Mouse (Mus musculus) thymus, postnatal 25 days (tissue): ENCODE results near the gene Snai3.

Source experiments
- DNase-seq: peaks from one replicate; pipeline ENCODE4 v3.0.0; 2022

Gene Snai3

DNA sequence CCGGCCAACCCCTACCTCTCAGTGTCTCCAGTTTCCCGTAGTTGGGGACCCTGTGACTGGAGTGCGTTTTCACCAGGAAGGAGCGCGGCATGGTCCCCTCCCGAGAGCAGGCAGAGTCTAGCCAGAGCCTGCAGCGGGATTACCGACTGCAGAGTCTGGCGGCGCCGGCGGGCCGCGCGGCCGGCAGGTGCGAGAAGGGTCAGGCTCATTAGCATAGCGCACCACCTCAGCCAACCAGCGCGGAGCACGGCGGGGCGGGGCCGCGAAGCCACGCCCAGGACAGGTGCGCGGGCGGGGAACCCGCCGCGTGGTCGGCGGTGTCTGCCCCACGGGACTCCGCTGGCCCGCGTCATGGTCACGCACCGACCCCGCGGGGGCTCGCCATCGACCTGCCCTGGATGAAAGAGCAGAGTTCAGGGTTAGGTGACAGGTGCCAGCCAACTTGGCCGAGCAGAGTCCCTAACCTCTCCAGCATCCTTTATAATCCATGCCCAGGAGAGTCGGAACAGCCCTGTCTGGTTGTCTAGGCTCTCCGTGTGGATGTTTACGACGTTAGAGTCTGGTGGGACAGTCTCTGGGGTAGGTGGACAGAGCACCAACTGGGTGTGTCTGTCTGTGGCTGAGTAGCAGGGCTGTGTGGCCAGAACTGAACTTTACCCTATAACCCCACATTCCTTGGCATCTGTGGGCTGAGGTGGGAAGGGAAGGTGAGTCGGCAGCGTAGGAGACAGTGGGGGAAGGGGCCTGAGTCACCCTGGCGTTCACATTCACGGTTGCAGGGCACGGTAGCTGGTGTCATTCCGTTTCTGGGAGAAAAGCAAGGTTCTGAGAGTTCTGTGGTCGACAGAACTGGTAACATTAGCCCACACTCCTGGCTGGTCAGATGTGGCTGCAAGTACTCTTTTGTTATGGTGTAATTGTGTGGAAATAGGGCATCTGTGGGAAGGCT is at the start of gene Snai3:
Gene Snai3, minus strand, starts transcription at position 210 of the 949 bp plus-strand sequence.
- DNase-seq = peak; percentile 84

DNA sequence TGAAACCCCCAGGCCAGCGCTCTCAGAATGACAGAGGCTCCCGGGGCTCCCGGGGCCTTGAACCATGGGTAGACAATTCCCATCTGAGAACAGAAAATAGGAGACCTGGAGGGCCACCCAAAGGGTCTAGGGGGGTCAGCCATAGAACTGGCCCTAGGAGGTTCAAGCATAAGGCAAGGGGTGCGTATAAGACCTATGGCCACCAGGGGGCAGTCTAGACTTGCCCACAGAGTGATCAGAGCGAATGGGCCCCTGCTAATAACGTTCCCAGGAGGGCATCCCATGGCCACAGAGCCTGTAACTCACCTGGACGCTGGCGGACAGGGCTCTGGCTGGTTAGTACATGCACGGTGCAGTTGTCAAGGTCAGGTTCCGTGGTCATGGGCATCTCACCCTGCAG is 40.3 kb upstream of the Snai3 start:
- DNase-seq = peak; percentile 76

DNA sequence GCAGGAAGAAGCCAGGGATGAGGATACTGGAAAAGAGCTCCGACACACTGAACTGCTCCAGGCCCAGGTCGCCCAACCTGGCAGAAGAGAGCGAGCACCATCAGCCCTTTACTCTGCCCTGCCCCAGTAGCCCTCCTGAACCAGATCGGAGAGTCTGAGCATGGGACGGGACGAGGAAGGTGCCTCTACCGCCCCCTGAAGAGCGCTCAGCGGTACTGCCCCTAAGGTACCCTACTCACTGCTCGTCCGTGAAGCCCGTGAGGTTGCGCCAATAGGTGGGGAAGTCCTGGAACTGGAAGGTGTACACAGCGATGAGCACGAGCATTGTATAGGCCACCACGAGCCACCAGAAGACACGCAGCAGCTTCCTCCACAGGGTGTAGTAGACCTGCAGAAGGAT is 37.4 kb upstream of the Snai3 start:
- DNase-seq = peak; percentile 18

DNA sequence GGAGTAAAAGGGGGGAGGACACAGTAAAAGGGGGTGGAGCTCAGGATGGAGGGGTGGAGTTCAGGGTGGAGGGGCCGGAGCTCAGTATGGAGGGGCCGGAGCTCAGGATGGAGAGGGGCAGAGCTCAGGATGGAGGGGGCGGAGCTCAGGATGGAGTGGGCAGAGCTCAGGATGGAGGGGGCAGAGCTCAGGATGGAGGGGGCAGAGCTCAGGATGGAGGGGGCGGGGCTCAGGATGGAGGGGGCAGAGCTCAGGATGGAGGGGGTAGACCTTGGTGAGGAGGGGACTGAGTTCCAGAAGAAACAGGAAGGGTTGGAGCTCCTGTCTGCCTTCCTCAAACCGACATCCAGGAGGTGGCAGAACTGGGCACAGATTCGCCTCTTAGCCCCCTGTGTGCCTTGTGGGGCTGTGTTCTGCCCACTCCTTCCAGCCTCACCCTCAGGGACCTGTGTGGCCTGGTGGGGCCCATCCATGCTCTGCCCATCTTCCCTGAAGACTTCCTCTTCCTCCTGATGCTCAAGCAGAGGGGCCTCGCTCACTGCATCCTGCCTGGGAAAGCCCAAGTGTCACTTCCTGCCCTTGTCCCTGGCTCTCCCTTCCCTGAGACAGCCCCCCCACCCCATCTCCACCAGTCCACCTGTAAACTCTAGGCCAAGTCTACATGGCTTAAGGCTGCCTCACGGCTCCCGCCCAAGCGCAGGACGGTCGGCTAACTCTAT is 36.6 kb upstream of the Snai3 start:
- DNase-seq = no peak

DNA sequence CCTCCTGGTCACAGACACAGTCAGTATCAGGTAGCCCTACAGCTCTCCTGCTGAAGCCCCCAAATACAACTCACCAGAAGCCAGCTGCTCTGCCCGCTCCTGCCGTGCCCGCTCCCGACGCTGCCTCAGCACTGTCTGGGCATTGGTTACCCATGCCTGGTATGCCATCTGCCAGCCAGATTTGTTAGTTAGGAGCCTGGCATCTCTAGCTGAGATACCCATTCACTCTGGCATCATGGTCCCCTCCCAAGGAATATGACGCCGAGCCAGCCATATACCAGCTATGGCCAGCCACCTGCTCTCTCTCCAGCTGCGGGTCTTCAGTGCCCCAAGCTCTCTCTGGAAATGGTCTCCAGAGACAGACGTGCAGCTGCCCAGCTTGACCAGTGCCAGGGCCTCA is 27.9 kb upstream of the Snai3 start:
- DNase-seq = no peak

DNA sequence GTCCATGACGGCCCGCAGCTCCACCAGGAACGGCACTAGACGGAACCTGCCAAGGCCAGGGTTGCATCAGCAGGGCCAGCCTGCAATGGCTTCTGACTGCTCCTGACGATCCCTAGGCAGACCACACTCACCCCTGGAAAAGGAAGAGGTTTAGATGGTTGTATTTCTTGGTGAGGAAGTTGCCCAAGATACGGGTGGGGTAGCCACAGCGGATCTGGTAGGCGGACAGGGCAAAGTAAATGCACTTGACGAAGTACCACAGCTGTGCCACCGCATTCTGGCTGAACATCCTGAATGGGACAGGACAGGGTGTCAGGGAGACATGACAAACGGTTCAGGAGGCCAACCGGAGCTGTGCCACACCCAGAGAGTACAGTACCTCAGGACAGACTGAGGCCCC is 24.3 kb upstream of the Snai3 start:
- DNase-seq = no peak

DNA sequence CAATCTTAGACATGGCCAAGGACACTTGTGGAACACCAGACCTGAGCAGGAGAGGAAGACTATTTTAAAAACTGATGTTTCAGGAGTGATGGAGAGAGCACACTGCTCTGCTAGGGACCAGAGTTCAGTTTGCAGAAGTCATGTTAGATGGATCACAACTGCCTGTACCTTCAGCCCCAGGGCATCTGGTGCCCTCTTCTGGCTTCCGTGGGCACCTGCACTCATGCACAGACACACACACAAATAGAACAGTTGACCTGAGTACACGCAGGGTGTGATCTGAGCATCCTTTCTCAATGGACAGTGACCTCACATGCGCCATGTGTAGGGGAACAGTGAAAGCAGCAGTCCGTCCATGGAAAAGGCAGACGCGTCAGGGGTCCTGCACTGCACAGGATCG is 23.3 kb upstream of the Snai3 start:
- peak; percentile 32 for DNase-seq

DNA sequence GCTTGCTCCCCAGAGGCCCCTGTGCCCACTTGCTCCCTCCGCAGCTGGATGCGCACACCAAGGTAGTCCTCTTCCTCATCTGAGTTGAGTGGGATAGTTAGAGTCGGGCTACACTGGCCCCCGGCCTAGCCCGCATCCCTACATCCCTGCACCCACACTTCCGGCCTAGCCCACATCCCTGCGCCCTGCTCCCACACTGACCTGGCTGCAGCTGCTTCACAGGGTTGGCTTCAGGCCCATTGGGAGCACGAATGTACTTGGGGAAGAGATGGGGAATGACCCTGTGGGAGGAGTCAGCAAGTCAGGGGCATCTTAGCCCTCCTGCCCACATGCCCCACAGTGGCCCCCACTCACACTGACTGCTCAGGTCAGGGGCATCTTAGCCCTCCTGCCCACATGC is 21.9 kb upstream of the Snai3 start:
- DNase-seq = no peak

DNA sequence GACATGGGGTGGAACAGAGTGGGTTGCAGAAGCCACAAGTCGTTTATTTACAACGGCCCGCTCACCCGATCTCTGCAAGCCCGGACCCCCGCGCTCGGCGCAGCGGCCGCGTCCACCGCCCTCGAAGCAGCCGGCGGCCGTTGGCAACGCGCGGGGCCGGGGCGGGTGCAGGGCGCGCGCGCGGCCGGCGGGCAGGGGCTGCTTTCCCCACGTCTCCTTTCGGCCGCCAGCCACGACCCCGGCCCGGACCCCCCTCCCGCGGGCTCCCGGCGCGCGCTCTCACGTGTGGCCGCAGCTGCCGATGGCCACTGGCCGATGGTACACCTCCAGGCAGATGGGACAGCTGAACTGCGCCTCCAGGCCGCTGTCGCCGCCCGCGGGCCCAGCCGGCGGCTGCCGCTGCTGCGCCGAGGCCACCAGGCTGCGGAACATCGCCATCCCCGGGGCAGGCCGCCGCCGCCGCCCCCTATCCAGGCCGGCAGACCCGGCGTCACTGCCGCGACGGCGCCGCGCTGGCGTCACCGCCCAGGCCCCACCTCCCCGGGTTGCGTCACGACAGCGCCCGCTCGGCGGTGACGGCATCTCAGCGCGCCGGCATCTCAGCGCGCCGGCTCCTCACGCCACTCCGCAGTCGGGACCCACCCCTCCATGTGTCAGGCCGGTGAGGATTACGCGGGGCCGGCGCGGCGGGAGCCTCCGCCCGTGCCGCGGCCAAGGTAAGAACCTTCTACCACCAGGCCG is 15.2 kb upstream of the Snai3 start, which contains the start of the genes Rnf166 and Ctu2:
Gene Rnf166, minus strand, starts transcription at position 485 of the 741 bp plus-strand sequence.
Gene Ctu2, plus strand, starts transcription at position 564 of the 741 bp plus-strand sequence.
- peak; percentile 95 for DNase-seq

DNA sequence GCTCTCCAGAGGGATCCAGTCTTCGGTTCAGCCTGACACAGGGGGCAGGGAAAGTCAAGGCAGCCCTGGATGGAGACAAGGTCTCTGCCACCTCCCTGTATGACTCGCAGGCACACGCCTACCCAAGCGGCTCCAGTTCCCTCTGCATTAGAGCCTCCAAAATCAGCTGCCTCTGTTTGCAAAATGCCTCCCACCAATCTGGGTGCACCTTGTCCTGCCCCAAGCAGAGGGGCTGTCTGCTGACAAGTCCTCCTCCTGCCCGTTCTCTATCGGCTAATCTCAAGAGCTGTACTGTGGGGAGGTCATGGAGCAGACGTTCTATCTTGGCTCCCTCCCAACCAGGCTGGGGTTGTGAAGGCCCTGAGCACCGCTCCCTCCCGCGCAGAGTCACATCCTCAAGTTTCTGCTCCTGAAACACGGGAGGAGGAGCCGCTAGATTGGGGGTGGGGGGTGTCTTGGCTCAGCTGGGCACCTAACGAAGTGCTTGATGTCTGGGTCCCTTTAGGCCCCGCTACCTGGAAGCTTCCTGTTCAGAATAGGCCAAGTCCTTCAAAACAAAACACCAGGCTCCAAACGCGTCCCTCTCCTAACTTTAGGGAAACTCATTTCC is 14.5 kb upstream of the Snai3 start:
- DNase-seq = peak; percentile 67

DNA sequence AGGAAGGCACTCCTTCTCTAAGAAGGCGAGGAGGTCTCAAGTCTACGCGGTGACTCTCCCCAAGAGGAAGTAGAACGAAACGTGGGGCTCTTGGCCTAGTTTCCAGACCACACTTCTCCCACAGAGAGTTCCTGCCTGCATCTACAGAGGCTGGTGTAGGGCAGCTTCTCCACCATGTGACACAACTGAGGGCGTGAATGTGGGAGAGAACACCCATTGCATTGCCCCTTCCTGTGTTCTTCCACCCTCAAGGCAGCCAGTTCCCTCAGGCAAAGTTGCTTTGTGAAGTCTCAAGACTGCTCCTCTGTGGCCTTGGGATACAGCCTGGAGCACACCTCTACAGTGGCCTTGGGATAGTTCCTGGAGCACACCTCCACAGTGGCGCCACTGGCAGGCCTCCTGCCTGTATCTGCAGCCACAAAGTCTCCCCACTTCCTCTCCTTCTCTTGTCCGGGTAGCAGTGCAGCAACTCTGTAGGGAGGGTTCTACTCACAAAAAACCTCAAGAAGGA is 13.4 kb upstream of the Snai3 start:
- peak; percentile 83 for DNase-seq

DNA sequence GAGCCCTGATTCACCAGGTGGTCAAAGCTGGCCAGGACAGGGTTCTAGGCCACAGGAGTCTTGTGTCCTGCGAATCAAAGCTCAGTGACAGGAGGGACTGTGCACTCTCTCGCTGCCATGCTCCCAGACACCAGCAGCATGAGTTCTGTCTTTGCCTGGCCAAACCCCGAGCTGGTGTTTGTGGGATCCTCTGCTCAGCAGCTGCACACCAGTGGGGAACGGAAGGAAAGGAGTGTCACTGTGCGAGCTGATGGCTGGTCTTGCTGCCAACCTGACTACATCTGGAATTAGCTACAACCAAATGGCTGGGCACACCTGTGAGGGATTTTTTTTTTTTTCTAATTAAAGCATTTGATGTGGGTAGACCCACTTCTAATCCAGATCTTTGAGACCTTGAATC is 10.2 kb upstream of the Snai3 start:
- DNase-seq = peak; percentile 75

DNA sequence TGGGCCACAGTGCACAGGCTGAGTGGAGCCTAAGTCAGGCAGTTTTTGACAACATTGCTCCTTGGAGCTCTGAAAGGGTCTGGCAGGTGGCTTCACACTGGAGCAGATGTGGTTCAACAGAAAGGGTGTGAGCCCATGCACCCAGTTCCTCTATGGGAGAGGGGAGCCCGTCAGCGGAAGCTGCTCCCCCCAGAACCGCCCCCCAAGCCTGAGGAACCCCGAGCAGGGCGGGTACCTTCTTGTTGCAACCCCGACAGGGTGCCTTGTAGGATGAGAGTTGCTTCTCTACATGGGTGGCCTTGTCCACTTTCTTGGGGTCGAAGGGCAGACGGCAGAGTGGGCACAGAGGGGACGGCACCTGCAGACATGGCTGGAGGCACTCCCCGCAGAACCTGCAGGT is 9.4 kb upstream of the Snai3 start:
- peak; percentile 90 for DNase-seq

DNA sequence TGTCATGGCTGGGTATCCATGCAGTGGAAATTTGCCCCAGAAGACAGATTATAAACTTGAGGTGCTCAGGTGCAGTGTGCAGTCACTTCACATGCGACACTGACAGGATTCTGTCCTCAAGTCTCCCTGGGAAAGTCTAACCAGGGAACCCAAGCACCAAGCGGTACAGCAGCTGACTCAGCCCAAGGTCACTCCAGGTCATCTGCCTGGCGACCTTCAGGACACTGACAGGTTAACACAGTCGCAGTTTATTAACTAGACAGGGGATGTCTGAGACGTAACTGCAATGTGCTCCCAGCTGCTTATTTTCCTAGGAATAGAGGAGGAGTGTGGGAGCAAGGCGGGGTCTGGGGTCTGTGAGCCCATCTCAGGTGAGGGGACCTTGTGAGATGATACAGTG is 8.9 kb upstream of the Snai3 start:
- no peak for DNase-seq

DNA sequence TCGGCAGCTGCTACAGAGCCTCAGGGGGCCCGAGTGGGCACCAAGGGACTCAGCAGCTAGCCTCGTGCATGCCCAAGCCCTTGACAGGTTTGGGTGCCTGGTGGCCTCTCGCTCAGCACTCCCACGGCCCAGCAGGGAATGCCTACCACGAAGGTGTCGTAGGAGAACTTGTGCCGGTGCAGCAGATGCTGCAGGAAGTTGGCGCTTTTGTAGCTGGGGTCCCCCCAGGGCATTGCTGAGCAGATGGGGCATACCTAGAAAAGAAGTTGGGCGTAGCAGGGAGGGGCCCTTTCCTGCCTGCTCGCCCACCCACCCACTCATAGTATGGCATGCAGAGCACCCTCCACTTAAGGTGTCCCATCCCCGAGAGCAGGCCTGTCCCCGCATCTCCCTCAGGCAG is 7.3 kb upstream of the Snai3 start:
- DNase-seq = peak; percentile 69

DNA sequence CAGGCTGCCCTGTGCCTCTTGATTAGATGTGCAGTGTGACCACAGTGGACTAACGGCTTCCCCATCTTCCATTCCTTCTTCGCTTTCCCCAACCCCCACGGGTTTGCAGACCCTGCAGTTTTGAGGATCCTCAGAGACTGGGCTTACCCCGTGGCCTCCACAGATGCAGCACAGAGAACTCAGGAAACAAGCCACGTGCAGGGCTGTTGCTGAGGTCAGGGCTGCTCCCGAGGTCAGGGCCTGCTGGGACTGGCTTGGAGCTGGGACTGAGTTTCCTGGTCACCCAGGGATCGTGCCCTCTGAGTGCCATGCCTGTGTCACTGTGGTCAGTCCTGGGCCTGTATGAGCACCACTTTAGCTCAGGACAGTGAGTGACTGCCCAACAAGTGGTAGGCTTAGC is 4.5 kb upstream of the Snai3 start:
- no peak for DNase-seq

DNA sequence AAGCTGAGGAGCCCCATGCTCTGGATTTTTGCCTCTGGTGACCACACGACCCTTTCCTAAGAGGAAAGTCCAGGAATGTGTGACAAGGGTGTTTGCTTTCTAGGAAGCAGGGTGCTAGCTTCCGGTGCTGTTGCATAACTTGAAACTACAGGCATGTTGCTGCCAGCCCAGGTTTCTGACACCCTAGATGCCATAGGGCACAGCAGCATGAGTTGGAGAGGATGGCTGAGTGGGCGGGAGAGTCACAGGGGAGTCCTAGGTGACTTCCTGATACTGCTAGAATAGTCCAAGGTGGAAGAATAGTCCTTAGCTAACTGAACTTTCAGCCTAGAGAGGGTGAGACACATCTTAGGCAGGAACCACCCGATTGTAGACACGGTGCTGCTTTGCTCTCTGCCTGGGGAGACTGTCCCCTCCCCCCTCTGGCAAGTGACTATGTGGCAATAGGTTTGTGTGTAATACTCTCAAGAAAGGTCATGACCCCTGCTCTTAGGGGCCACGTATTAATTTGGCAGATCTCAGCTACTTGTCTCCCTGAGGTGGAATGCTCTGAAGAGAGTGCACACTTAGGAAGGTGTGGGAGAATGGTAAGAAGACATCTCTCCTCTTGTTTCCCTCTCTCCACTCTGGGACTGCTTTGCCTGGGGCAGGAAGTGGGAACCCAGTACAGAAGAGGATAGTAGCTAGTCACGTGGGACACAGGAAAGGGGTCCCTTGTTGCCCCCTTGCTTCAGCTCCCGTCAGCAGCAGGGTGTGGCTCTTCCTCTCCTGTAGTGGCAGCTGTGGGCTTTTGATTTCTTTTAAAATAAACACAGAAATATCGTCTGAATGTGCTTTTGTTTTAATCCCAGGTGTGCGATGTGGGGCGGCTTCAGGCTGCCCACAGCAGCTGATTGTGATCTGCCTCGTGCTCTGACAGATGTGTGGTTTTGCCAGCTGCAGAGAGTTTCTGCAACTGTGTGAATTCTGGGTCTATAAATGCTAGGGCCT is 3.4 kb upstream of the Snai3 start:
- DNase-seq = peak; percentile 69

DNA sequence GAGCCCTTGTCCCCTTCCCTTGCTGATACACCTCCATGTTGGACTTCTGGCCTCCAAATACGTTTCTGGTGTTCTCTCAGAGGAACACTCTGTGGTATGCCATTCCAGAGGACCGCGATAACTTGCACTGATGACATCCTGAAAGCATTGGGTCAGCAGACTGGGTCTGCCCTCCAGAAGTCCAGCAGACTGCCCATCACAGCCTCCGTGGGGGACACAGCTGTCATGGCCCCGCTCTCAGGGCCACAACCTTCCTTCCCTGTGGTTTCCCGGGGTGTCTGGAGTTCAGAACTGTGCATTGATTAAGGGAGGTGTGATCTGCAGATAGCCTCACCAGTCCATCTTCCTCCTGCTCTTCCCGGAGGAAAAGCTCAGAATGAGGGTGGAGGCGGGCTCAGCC is 2.0 kb upstream of the Snai3 start:
- no peak for DNase-seq

DNA sequence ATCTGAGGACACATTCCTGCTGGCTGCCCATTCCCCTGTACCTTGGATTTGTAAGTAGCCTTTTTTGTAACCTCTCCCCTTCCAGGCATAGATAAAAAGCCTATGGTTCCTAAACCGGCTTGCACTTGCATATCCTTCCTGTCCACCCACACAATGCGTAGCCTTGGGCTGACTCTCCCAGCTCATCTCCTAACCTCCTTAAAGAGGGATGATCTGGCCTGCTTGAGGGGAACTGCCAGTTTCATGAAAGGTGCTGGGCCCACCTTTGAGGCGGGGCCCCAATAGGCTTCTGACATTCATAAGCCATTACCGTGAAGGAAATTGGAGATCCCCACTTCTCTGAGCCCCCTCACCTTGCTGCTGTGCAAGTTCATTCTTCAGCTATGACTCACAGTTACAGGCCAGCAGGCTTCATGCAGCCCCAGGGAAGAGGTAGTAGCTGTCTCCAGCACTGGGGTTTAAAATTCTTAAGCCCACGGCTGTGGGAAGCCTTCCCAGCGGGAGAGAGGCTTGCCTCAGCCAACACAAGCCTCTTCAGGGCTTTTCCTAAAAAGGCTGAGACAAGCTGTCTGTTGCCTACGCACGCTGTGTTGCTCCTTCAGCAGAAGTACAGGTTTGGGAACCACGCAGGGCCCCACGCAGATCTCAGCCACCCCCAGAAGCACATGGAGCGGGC is 1.1 kb upstream of the Snai3 start:
- no peak for DNase-seq

DNA sequence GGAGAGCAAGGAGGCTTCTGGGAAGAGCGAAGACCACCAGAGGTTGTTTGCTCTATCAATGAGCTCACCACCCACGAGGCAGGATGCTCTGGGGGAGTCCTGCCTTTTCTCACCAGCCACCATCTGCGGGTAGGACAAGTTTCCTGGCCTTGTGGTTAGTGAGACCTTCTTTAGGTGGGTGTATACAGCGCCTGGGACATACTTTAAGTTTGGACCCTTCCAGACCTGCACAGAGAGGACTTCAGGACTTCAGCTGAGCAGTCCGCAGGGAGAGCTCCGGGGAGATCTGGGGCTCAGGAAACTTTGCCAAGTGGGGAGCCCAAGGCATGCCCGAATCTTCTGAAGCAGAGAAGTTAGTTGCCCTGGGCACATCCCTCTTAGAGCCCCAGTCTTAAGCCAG is 543 bp downstream of the Snai3 start:
- DNase-seq = peak; percentile 57
